8 mouse cellular contexts compared by ENCODE assay signal in genomic region chr7:45434203-45435015, GRCm38 (mm10). TPM values are rescaled to one million over a fixed set of nuclear protein-coding genes. Genes with fewer than 3 reads are reported as not detected.
DNase-seq lines count a peak whose midpoint lies in the region; ATAC-seq lines count a peak whose summit lies in the region.

TSS of gene Gys1 (plus strand) at chr7:45434844.

- no peaks in the 10 kb centered on the region for H3K9me3 ChIP-seq in intestine, embryonic 14.5 days (ENCODE audit: control insufficient read depth, low read length)

- no peaks in the 10 kb centered on the region for H3K27me3 ChIP-seq in intestine, embryonic 14.5 days (replicated peaks; ENCODE audit: control insufficient read depth, insufficient read depth, low read length)

- under 1% methylated on average over 45 of the region's 45 CpGs for WGBS in intestine, embryonic 14.5 days

- peaks cover 22% of the 10 kb centered on the region for H3K36me3 ChIP-seq in intestine, embryonic 14.5 days (ENCODE audit: control insufficient read depth, insufficient read depth, low read length)

- intact Hi-C loops in left cerebral cortex, postnatal 14 days (cut with DNase I): no loop called here

- peaks cover 35% of the 10 kb centered on the region for H3K4me1 ChIP-seq in intestine, embryonic 14.5 days (replicated peaks; ENCODE audit: control insufficient read depth, insufficient read depth, low read length)

- H3K4me3 ChIP-seq in intestine, embryonic 14.5 days (ENCODE audit: low read depth, low read length): peak within 1 kb of the TSS; percentile 95

- H3K4me2 ChIP-seq in intestine, embryonic 14.5 days (ENCODE audit: low read length): peak within 1 kb of the TSS; percentile 94

- peak within 1 kb of the TSS; percentile 73 for H3K27ac ChIP-seq in intestine, embryonic 14.5 days (ENCODE audit: low read depth)

- H3K9ac ChIP-seq in intestine, embryonic 14.5 days (ENCODE audit: low read length): peak within 1 kb of the TSS; percentile 83

- DNase-seq in adrenal gland, adult 18-20 months (ENCODE audit: low spot score in 2 of 2): peak; percentile 99
- peak; percentile 99 for DNase-seq in embryo, embryonic 11 days
- peak; percentile 100 for DNase-seq in gastrocnemius, postnatal 25 days
- DNase-seq in intestine, embryonic 14.5 days (ENCODE audit: low spot score): peak; percentile 100
- peak; percentile 100 for DNase-seq in left cerebral cortex, postnatal 14 days (ENCODE audit: low spot score in 2 of 2)
- DNase-seq in mesoderm, embryonic 11.5 days (ENCODE audit: low read depth, low spot score): peak; percentile 100
- DNase-seq in right cerebral cortex, postnatal 36 days (ENCODE audit: low spot score in 2 of 2): peak; percentile 100
- DNase-seq in yolk sac, embryonic 10.5 days (ENCODE audit: low spot score): peak; percentile 100

- ATAC-seq in intestine, embryonic 14.5 days (replicated peaks; ENCODE audit: low FRiP score, low TSS enrichment, low read depth): peak; percentile 98

RNA-seq across cellular contexts. Expression of gene Gys1, which starts in this region (rescaled TPM):
- total RNA-seq in adrenal gland, adult 18-20 months (2021): 10 to 100 TPM; 40.4 to 61.6 TPM
- total RNA-seq in gastrocnemius, postnatal 25 days (2021): 100 to 1,000 TPM; 243 to 327 TPM
- 36.0 and 36.2 TPM in 2 replicates for polyA plus RNA-seq in intestine, embryonic 14.5 days (2014; fragmentation: Nextera tagmentation; extraction: Ambion mirVana)
- total RNA-seq in left cerebral cortex, postnatal 14 days (2021): 10 to 100 TPM; 14.4 to 16.3 TPM

Comparison
In these comparisons a context has a peak if more than half of its experiments do, and no peak if none do; other contexts are left out.
1. Peak in every context shown above with its lines: DNase-seq, ATAC-seq, H3K4me3 ChIP-seq and H3K27ac ChIP-seq.